Mouse (Mus musculus): ENCODE data around the gene Ppp1r18.
A peak's percentile ranks its signal among the peaks of the same experiment; 100 is the strongest.

The Ppp1r18 gene

GRCm38 (mm10) chr17:35870151-35870883 lies 4.9 kb downstream of the Ppp1r18 start:
- DNase-seq, result peak; percentile 40

DNA sequence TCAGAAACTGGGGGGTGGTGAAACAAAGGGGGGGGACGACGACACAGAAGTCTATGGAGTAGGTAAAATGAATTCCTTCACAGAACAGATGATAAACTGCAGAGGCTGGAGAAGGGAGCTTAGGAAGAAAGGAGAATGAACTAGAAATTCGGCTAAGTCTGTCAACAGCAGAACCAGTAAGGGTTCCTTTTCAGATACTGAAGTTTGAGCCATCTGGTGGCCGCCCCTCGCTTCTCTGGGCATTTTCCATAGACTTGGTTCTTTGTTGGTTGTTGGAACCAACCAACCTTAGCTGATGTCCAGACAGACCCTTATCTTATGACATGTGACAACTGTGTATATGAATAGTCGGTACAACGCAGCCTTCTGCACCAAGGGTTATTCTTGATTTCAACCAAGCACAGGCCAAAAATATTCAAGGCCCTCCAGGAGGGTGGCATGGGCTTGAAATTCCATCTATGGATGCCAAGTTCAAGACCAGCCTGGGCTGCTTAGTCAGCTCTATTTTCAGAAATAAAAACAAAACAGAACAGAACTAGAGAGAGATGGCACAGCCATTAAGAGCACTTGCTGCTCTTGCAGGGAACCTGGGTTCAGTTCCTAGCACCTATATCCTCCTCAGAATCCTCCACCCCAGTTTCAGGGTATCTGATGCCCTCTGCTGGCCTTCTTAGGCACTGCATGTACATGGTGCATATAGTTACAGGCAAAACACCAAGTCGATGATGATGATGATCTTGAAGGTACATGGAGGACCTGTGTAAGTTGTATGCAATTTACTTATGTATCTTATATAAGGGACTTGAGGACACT lies 5.7 kb downstream of the Ppp1r18 start:
- peak; percentile 18 for DNase-seq

DNA sequence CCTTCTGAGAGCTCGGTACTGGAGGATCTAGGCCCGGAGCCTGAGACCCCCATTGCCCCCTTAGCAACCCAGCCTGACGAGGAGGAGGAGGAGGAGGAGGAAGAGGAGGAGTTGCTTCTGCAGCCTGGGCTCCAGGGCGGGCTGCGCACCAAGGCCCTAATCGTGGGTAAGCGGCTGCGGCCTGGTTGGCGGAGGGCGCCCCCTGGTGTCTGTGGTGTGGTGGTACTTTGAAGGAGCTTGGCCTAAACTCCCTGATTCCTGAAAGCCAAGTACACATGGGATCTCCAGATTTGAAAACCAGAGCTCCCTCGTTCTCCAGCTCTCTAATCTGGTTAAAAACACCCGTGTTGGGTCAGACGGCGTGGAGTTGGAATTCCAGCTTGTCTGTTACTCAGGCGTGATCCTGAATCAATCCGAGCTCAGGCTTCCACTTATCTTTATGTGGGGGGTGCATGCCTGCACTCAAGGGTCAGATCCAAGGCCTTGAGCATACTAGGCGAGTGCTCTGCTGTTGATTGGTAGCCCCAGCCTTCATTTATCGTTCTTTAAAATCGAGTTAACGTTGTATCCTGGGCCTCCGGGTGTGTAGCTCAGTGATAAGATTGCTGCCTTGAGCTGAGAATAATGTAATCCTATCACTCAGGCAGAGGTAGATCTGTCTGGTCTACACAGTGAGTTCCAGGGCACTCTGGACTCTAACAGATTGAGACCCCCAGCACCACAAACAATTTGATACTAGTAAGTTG lies 8.6 kb downstream of the Ppp1r18 start:
- DNase-seq, result peak; percentile 87

DNA sequence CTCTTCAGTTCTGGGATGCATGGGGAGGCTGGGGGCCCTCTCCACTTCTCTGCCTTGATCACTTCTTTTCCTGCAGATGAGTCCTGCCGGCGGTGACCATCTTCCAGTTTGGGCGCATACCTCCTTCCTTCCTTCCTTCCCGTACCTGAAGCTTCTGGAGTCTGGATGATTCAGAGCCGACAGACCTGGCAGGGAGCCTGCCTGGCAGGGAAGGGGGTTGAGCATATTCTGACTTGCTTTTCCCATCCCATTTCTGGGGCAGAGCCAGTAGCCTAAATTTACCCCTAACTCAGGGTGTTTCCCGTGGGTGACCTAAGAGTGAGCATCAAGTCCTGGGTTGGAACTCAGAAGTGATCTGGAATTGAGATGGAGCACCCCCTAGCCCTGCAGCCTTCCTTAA lies 9.3 kb downstream of the Ppp1r18 start:
- DNase-seq, result no peak

DNA sequence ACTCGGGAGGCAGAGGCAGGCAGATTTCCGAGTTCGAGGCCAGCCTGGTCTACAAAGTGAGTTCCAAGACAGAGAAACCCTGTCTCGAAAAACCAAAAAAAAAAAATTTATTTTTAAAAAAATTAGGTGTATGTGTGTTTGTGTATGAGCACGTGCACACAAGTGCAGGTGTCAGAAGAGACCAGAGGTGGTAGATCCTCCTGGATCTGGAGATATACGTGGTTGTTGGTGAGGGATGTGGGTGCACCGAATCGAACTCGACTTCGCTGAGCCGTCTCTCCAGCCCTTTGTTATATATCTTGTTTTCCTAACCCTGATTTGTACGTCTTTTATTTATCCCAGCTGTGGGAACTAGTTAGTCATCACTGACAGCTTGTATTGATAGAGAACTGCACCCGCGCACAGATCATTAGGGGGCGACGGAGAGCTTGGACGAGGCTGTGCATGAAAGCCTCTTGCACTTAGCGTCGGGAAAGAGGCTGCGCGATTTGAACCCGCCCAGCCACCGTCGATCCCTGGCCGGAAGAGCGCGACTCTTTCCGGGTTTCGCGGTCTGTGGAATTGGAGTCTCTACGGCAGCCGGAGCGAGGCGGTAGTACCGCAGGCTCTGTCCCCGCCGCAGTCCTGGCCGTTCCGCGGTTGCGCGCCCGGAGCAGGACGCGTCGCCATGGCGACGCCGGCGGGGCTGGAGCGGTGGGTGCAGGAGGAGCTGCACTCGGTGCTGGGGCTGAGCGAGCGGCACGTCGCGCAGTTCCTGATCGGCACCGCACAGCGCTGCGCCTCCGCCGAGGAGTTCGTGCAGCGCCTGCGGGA lies 14.1 kb downstream of the Ppp1r18 start, which contains the start of gene Dhx16:
Gene Dhx16 (plus strand): TSS at position 575 of the 813 bp plus-strand sequence.
- peak; percentile 96 for DNase-seq

DNA sequence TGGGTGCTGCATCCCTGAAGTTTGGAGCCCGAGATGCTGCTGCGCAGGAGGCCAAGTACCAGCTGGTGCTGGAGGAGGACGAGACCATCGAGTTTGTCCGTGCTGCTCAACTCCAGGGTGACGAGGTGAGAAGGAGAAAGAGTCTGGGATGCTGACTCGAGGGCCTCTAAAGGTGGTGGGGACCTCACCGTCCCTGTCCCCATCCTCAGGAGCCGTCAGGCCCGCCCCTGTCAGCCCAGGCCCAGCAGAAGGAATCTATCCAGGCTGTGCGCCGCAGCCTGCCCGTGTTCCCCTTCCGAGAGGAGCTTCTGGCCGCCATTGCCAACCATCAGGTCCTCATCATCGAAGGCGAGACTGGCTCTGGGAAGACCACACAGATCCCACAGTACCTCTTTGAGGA lies 17.5 kb downstream of the Ppp1r18 start:
- DNase-seq, result no peak

GRCm38 (mm10) chr17:35883777-35884176 lies 18.4 kb downstream of the Ppp1r18 start:
- no peak for DNase-seq

GRCm38 (mm10) chr17:35887725-35888124 lies 22.3 kb downstream of the Ppp1r18 start:
- DNase-seq, result no peak

DNA sequence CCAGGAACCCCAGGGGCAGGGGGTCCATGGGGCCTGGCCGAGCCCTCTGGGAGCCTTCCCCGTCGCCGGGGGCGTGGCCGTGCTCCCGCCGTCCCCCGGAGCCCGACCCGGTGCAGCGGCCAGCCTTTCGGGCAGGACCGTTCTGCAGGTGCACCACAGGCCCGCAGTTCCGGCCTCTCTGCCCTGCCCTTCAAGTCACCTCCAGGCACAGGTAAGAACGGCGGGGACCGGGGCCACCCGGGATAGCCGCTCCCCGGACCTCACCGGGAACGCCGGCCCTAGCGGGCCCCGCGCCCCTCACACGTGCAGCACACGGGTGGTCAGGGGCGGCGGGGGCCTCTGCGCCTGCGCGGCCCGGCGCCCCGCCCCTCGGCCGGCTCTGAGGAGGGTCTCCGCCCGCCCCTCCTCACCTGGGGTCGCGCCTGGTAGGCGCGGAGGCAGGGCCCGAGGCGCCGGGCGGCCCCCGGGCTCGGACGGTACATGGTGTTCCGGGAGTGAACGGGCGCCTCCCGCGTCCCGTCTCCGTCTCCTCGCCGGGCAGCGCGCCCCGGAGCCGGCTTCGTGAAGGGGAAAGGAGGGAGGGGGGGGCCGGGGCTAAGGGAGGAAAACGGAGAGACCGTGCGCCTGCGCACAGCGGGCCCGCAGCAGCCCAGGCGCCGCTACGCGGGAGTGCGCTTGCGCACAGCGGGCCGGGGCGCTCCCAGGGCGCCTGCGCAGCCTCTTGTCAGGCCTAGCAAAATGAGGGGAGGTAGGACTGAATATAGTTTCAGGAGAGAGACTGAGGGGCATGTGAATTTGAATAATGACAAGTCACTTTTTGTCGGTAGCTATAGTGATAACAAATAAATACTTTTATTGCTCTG lies 31.6 kb downstream of the Ppp1r18 start, which contains the start of gene 2310061I04Rik:
Gene 2310061I04Rik (minus strand): TSS at position 651 of the 863 bp plus-strand sequence.
- peak; percentile 95 for DNase-seq

GRCm38 (mm10) chr17:35897644-35898573 lies 32.5 kb downstream of the Ppp1r18 start:
- no peak for DNase-seq

DNA sequence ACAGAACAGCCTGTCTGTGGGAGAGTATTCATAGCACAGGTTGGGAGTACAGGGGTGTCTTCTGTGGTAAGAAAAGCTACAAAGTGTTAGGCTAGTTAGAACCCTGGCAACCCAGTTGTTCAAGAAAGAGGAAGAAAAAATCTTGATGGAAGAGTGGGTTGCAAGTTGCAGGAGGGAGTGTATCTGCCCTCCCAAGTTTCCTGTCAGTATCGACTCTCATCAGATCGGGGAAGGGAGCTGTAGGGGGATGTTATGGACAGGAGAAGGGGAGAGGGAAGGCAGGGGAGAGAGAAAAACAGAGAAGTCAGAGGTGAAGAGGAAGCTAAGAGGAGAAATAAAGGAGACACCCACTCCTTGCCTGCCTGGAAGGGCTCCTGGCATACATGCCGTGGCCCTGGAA lies 35.2 kb downstream of the Ppp1r18 start:
- no peak for DNase-seq

GRCm38 (mm10) chr17:35903343-35903991 lies 38.1 kb downstream of the Ppp1r18 start:
- DNase-seq, result no peak

DNA sequence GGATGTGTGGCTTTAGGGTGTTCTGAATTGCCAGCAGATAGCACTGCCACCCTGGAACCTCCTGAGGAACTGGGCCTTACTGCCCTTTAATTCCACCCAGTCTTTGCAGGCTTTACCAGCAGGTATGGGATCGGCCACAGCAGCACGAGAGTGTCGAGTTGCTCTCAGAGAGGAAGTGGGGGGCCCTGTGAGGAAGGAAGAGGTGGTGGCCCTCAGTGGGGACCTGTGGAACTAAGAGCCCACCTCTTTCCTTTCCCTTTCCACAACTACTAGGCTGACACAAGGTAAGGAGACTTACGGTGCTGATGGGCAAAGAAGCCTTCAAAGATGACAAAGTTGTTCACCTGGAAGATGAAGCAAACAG lies 38.6 kb downstream of the Ppp1r18 start:
- no peak for DNase-seq

DNA sequence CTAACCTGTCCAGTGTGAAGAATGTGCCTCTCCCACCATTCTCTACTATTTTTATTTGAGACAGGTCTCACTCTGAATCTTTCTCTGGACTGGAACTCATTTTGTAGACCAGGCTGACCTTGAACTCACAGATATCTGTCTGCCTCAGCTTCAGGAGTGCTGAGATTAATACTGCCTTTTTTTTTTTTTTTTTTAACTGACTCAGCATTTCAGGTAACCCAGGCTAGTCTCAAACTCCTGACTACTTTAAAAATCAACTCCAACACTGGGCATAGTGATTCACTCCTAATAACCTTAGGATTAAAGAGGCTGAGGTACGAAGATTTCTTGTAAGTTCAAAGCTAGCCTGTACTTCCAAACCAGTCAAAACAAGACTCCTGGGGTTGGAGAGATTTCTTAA lies 40.2 kb downstream of the Ppp1r18 start:
- DNase-seq, result no peak

DNA sequence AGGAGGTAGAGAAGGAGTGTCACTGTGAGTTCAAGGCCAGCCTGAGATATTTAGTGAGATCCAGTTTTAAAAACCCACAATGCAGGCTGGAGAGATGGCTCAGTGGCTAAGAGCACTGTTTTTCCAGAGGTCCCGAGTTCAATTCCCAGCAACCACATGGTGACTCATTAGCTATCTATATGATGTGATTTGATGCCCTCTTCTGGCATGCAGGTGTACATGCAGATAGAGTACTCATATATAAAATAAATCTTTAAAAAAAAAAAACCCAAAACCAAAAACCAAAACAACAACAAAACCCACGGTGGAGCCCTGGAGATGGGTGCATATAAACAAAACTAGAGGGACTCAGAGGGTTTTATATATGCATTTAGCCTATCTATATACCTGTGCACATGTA lies 42.2 kb downstream of the Ppp1r18 start:
- no peak for DNase-seq

GRCm38 (mm10) chr17:35909186-35909918 lies 44.0 kb downstream of the Ppp1r18 start:
- DNase-seq, result no peak

DNA sequence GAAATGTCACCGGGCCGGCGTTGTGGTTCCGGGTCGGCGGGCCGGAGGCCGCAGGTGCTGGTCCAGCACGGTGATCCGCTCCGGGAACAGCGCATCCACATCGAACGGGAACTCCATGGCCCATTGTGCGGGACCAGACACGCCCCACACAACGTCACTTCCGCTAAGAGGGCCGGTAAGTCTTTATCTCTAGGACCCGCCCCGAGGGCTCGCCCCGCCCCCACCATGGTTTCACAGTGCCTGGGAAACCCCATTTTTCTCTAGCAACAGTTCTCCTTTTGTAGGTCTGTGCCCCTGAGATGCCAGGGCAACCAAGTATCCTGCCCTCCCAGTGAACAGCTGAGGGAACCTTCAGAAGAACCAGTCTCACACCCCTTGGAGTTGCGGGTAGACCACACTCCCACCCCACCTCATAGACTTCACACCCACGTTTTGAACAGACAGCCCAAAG lies 44.6 kb downstream of the Ppp1r18 start, which contains the start of gene Atat1:
Gene Atat1 (minus strand): TSS at position 157 of the 451 bp plus-strand sequence.
- peak; percentile 96 for DNase-seq

DNA sequence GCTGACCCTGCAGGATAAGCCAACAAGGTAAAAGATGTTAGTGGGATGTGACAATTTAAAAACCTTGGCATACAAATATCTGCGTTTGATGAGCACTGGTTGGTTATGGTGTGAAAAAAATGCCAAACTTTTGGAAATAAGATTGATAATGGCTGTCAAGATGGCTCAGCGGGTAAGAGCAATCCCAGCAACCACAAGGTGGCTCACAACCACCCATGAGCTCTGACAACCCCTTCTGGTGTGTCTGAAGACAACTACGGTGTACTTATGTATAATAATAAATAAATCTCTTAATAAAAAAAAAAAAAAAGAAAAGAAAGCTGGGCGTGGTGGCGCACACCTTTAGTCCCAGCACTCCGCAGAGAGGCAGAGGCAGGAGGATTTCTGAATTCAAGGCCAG lies 49.6 kb downstream of the Ppp1r18 start:
- no peak for DNase-seq
